Comparison of ENCODE assay signal across 32 mouse cellular contexts in the genomic region with DNA sequence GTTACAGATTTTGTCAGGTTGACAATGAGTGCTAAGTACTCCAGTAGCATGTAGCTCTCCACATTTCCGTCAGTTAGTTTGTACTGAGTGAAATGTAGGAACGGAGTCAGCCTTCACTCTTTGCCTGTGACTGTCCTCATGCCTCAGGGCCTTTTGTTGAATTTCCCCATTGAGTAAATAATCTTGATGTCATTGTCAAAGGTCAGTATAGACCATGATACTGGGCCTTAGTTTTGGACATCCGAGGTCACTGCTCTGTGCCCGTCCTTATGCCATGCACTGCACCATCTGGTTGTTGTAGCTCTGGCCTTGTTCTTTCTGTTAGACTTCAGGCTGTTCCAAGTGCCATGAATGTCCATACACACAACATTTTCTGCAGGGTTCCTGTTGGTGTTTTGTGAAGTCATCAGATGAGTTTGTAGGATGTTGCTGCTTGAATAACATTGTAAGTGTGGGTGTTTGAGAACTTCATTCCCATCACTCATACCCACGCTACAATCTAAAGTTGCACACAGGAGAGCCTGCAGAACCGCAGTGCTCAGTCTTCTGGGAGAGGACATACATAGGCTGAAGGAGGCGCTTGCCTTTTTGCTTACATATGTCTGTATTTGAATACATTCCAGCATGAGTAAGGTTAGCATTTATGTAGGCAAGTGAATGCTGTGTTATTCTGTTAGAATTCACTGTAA. TPM values are rescaled to one million over a fixed set of nuclear protein-coding genes. Genes with fewer than 3 reads are reported as not detected.
DNase-seq lines count a peak whose midpoint lies in the region; ATAC-seq lines count a peak whose summit lies in the region.
"Had no signal": no experiment of that assay in that cellular context is flagged by ENCODE, and none has a peak within 500 bp of the region (broad histone marks: within the 10 kb centered on the region; RNA-seq: fewer than 3 reads in every experiment).

No protein-coding gene starts in this region.

- H3K36me3 ChIP-seq in liver, embryonic 15.5 days (replicated peaks) = peaks cover 86% of the 10 kb centered on the region
- peaks cover 23% of the 10 kb centered on the region for H3K36me3 ChIP-seq in liver, embryonic 11.5 days (ENCODE audit: control insufficient read depth, insufficient read depth, low read length)

- WGBS in liver, embryonic 15.5 days (ENCODE audit: insufficient replicate concordance) = 71% methylated on average over 7 of the region's 7 CpGs
- WGBS in liver, embryonic 11.5 days = 88% methylated on average over 7 of the region's 7 CpGs

- no peak overlapping the region for H3K4me2 ChIP-seq in liver, embryonic 15.5 days
- H3K4me2 ChIP-seq in liver, embryonic 11.5 days = no peak overlapping the region
- H3K4me2 ChIP-seq: embryonic facial prominence, embryonic 12.5 days; embryonic facial prominence, embryonic 15.5 days; heart, embryonic 12.5 days; heart, embryonic 15.5 days; hindbrain, embryonic 13.5 days had no signal

- H3K27ac ChIP-seq in liver, embryonic 15.5 days (replicated peaks) = no peak overlapping the region
- H3K27ac ChIP-seq in liver, embryonic 11.5 days (ENCODE audit: low read depth, low read length) = no peak overlapping the region
- H3K27ac ChIP-seq: embryonic facial prominence, embryonic 12.5 days; hindbrain, embryonic 10.5 days; hindbrain, embryonic 13.5 days had no signal

- no peak overlapping the region for H3K4me3 ChIP-seq in liver, embryonic 15.5 days (replicated peaks)
- no peak overlapping the region for H3K4me3 ChIP-seq in liver, embryonic 11.5 days (ENCODE audit: low read depth, low read length)
- H3K4me3 ChIP-seq: embryonic facial prominence, embryonic 12.5 days; embryonic facial prominence, embryonic 15.5 days; heart, embryonic 12.5 days; heart, embryonic 15.5 days; hindbrain, embryonic 10.5 days; hindbrain, embryonic 13.5 days had no signal

- peak; percentile 22; the same call in 1 of the 2 replicates for ATAC-seq in liver, embryonic 15.5 days (ENCODE audit: insufficient read depth)
- no peak for ATAC-seq in liver, embryonic 11.5 days (replicated peaks; ENCODE audit: low FRiP score)
- ATAC-seq: forebrain, embryonic 14.5 days; forebrain, postnatal 0 days; hindbrain, embryonic 16.5 days; Patski had no signal

- H3K4me1 ChIP-seq in liver, embryonic 15.5 days (replicated peaks) = peaks cover 24% of the 10 kb centered on the region
- H3K4me1 ChIP-seq in liver, embryonic 11.5 days (replicated peaks; ENCODE audit: control insufficient read depth, insufficient read depth, low read length) = 0 out of 2 replicates have a peak, but pooled peaks cover 3% of the 10 kb centered on the region
- H3K4me1 ChIP-seq: embryonic facial prominence, embryonic 12.5 days had no signal

- H3K27me3 ChIP-seq in liver, embryonic 15.5 days = no peaks in the 10 kb centered on the region
- H3K27me3 ChIP-seq in liver, embryonic 11.5 days (replicated peaks; ENCODE audit: control insufficient read depth, insufficient read depth, low read length) = no peaks in the 10 kb centered on the region
- H3K27me3 ChIP-seq: CH12.LX; embryonic facial prominence, embryonic 12.5 days; embryonic facial prominence, embryonic 15.5 days; heart, embryonic 12.5 days; heart, embryonic 15.5 days; hindbrain, embryonic 13.5 days; Patski had no signal

- no peaks in the 10 kb centered on the region for H3K9me3 ChIP-seq in liver, embryonic 15.5 days (replicated peaks)
- no peaks in the 10 kb centered on the region for H3K9me3 ChIP-seq in liver, embryonic 11.5 days (ENCODE audit: control insufficient read depth, low read length)
- H3K9me3 ChIP-seq: embryonic facial prominence, embryonic 12.5 days; embryonic facial prominence, embryonic 15.5 days; G1E; heart, embryonic 12.5 days; heart, embryonic 15.5 days; hindbrain, embryonic 10.5 days; hindbrain, embryonic 13.5 days had no signal

- H3K9ac ChIP-seq in liver, embryonic 15.5 days = no peak overlapping the region
- H3K9ac ChIP-seq in liver, embryonic 11.5 days (ENCODE audit: low read depth, low read length) = no peak overlapping the region
- H3K9ac ChIP-seq: embryonic facial prominence, embryonic 12.5 days; embryonic facial prominence, embryonic 15.5 days; forebrain, postnatal 0 days; heart, embryonic 15.5 days; hindbrain, embryonic 13.5 days had no signal

- DNase-seq in frontal cortex, adult 2 months (ENCODE audit: extremely low spot score in 1 of 2, low spot score in 1 of 2) = peak; percentile 45 to 59
- DNase-seq in frontal cortex, postnatal 14 days (ENCODE audit: low spot score in 2 of 2) = no peak
- no peak for DNase-seq in liver, embryonic 11.5 days (ENCODE audit: low spot score)
- peak; percentile 54 for DNase-seq in right cerebral cortex, adult 18-20 months
- DNase-seq in right cerebral cortex, postnatal 10 days (ENCODE audit: low spot score in 2 of 2) = no peak
- peak; percentile 79 for DNase-seq in telencephalon, adult 2 months (ENCODE audit: low read depth, low spot score)
- DNase-seq: adrenal gland, postnatal 10 days; adrenal gland, postnatal 36 days; B cell, adult 2 months; cerebellum, adult 11 months; cerebellum, adult 2 months; cerebellum, adult 9-11 months; cerebellum, postnatal 25 days; forebrain, postnatal 0 days; gastrocnemius, postnatal 25 days; heart, adult 18-20 months; heart, postnatal 10 days; heart, postnatal 36 days had no signal

RNA-seq across cellular contexts. Expression of gene Ube2g2, which starts 14.3 kb away (rescaled TPM):
- polyA plus RNA-seq in frontal cortex, adult 2 months (2012; rRNA removed) = 47.9 and 51.8 TPM in 2 replicates
- 47.0 and 58.0 TPM in 2 replicates for polyA plus RNA-seq in liver, embryonic 15.5 days (2015; fragmentation: Nextera tagmentation; extraction: Ambion mirVana)
- polyA plus RNA-seq in liver, embryonic 11.5 days (2014; fragmentation: Nextera tagmentation; extraction: Ambion mirVana) = 62.1 and 67.9 TPM in 2 replicates

RNA-seq across cellular contexts. Expression of gene Gm49325, which starts 30.4 kb away (rescaled TPM):
- polyA plus RNA-seq in frontal cortex, adult 2 months (2012; rRNA removed) = 15.9 and 23.0 TPM in 2 replicates
- 0.82 TPM in 1 of 2 replicates, not detected in the other for polyA plus RNA-seq in liver, embryonic 15.5 days (2015; fragmentation: Nextera tagmentation; extraction: Ambion mirVana)
- polyA plus RNA-seq in liver, embryonic 11.5 days (2014; fragmentation: Nextera tagmentation; extraction: Ambion mirVana) = 1.8 and 4.5 TPM in 2 replicates
- polyA plus RNA-seq: forebrain, embryonic 11.5 days; G1E; gonadal fat pad, adult 2 months; heart, embryonic 12.5 days; hindbrain, embryonic 16.5 days had no signal

RNA-seq across cellular contexts. Expression of gene Sumo3, which starts 30.5 kb away (rescaled TPM):
- polyA plus RNA-seq in frontal cortex, adult 2 months (2012; rRNA removed) = 358 and 364 TPM in 2 replicates
- 91.2 and 93.4 TPM in 2 replicates for polyA plus RNA-seq in liver, embryonic 15.5 days (2015; fragmentation: Nextera tagmentation; extraction: Ambion mirVana)
- 249 and 271 TPM in 2 replicates for polyA plus RNA-seq in liver, embryonic 11.5 days (2014; fragmentation: Nextera tagmentation; extraction: Ambion mirVana)

RNA-seq across cellular contexts. Expression of gene Tspear, which starts 50.0 kb away (rescaled TPM):
- 0.04 TPM in 1 of 2 replicates, not detected in the other for polyA plus RNA-seq in frontal cortex, adult 2 months (2012; rRNA removed)
- polyA plus RNA-seq in liver, embryonic 15.5 days (2015; fragmentation: Nextera tagmentation; extraction: Ambion mirVana) = 0.06 TPM in 1 of 2 replicates, not detected in the other
- polyA plus RNA-seq in liver, embryonic 11.5 days (2014; fragmentation: Nextera tagmentation; extraction: Ambion mirVana) = 0.16 TPM in 1 of 2 replicates, not detected in the other
- polyA plus RNA-seq: G1E; heart, embryonic 12.5 days; heart, embryonic 15.5 days; Patski had no signal

RNA-seq across cellular contexts. Expression of gene Gm19402, which starts 54.2 kb away (rescaled TPM):
- not detected in 2 replicates for polyA plus RNA-seq in frontal cortex, adult 2 months (2012; rRNA removed)
- polyA plus RNA-seq in liver, embryonic 15.5 days (2015; fragmentation: Nextera tagmentation; extraction: Ambion mirVana) = not detected in 2 replicates
- polyA plus RNA-seq in liver, embryonic 11.5 days (2014; fragmentation: Nextera tagmentation; extraction: Ambion mirVana) = not detected in 2 replicates
- polyA plus RNA-seq: cerebellum, adult 2 months; embryonic facial prominence, embryonic 12.5 days; forebrain, embryonic 11.5 days; forebrain, embryonic 14.5 days; forebrain, postnatal 0 days; G1E; gonadal fat pad, adult 2 months; heart, embryonic 12.5 days; heart, embryonic 15.5 days; hindbrain, embryonic 10.5 days; hindbrain, embryonic 13.5 days; hindbrain, embryonic 16.5 days; Patski had no signal

Comparison
In these comparisons a context has a peak if more than half of its experiments do, and no peak if none do; other contexts are left out.
1. DNase-seq: peak in frontal cortex, adult 2 months (2 of 2), right cerebral cortex, adult 18-20 months (single experiment) and telencephalon, adult 2 months (single experiment); none in frontal cortex, postnatal 14 days (0 of 2), liver, embryonic 11.5 days (single experiment) and right cerebral cortex, postnatal 10 days (0 of 2).